Mouse (Mus musculus) CH12.LX (cell line): ENCODE data around the gene Magee2.

Source experiments
- CHD2 ChIP-seq: IDR thresholded peaks from 2 replicates; pipeline ENCODE4 v1.6.1; 2011; ENCODE audit warnings: low read length, improper control_type of control experiment
- CTCF ChIP-seq, 2 experiments: IDR thresholded peaks in 1 of 2; conservative IDR thresholded peaks in 1 of 2; 2 replicates each; pipeline ENCODE4 v1.5.1; 2011 to 2012; ENCODE audit warnings: low read depth in 2 of 2, low read length in 2 of 2, improper control_type of control experiment in 1 of 2, inconsistent platforms in 1 of 2, mild to moderate bottlenecking in 1 of 2, moderate library complexity in 1 of 2
- NELFE ChIP-seq: IDR thresholded peaks from 2 replicates; pipeline ENCODE4 v1.6.1; 2011; ENCODE audit warnings: low read depth, low read length, improper control_type of control experiment
- POLR2A ChIP-seq: IDR thresholded peaks from 2 replicates; pipeline ENCODE4 v1.6.1; 2011; ENCODE audit warnings: low read depth, mild to moderate bottlenecking, improper control_type of control experiment, low read length
- POLR2AphosphoS2 ChIP-seq: IDR thresholded peaks from 2 replicates; pipeline ENCODE4 v1.6.1; 2011; ENCODE audit warnings: low read depth, low read length, improper control_type of control experiment

GRCm38 (mm10) chrX:104856751-104857341 lies at the start of gene Magee2:
- TF ChIP-seq POLR2A (no peak), NELFE (no peak), POLR2AphosphoS2 (no peak), CHD2 (no peak), CTCF (conservative IDR thresholded peaks at IDR 0.05 in 1 of 2, IDR thresholded peaks at IDR 0.05 in 1 of 2; ENCODE audit: low read depth in 2 of 2, low read length in 2 of 2) (no peak)
